ENCODE assay signal across 8 mouse cellular contexts in the genomic region with DNA sequence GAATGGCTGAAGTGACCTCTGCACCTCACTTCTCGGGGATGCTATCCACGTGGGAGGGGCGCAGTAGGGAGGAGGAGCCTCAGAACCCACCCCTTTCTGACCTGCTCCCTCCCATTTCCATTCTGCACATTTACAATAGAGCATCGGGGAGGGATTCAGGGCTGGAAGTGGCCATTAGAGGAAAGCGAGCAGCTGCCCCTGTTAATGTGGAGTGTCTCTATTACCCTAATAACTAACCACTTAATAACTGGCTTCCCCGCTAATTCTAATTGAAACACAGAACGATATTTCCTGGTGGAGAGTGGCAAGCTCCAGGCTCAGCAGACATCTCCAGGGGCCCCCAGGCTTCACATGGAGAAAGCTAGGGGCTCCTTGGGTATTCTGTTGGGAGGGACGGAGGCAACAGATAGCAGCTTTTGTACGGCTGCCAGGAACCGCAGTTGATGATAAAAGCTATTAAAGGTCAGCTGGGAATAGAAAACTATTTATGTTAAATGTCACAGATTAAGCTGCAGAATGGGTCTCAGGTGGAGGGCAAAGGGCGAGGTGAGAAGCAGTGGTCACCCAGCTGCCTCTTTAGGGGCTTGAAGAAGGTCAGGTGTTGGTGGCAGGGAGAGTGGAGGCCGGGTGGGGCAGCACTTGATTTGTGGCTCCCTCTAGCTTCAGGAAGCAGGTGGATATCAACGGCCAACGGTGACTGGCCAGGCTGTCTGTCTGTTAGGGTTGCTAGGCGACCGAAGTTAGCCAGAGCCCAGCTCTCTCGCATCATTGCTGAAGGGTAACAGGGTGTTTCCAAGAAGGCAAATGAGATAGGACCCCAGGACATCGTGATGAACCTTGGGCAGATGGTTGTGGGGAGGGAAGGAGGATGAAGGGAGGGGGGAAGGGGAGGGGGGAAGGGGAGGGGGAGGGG.
DNase-seq lines count a peak whose midpoint lies in the region; ATAC-seq and TF ChIP-seq lines count a peak whose summit lies in the region.

No protein-coding gene starts in this region.

- H3K27me3 ChIP-seq in heart, embryonic 14.5 days (ENCODE audit: control insufficient read depth, insufficient read depth, low read length) = no peaks in the 10 kb centered on the region
- peaks cover 2% of the 10 kb centered on the region; the same call in 1 of the 2 replicates for H3K27me3 ChIP-seq in midbrain, embryonic 13.5 days
- no peaks in the 10 kb centered on the region for H3K27me3 ChIP-seq in stomach, postnatal 0 days (ENCODE audit: control insufficient read depth, insufficient read depth, low read length)

- ATAC-seq in heart, embryonic 14.5 days (ENCODE audit: insufficient number of reproducible peaks, insufficient read depth, low FRiP score, low read depth) = peak; percentile 66; the same call in 1 of the 2 replicates
- peak; percentile 71 for ATAC-seq in midbrain, embryonic 13.5 days
- peak; percentile 53; the same call in 1 of the 2 replicates for ATAC-seq in stomach, postnatal 0 days (ENCODE audit: low FRiP score, low TSS enrichment)

- H3K27ac ChIP-seq in layer of hippocampus, adult 2 months = no peak overlapping the region
- H3K27ac ChIP-seq in heart, embryonic 14.5 days (replicated peaks in 1 of 2; ENCODE audit: control insufficient read depth in 1 of 2, insufficient read depth in 1 of 2, low read depth in 2 of 2, low read length in 2 of 2) = peak overlapping the region in 1 of 2 experiments; percentile 12; a peak in 3 of 4 replicates
- H3K27ac ChIP-seq in midbrain, embryonic 13.5 days = no peak overlapping the region
- H3K27ac ChIP-seq in stomach, postnatal 0 days (replicated peaks) = no peak overlapping the region

- DNase-seq in layer of hippocampus, adult 2 months (ENCODE audit: low spot score in 2 of 2) = no peak
- DNase-seq in layer of hippocampus, postnatal 14 days (ENCODE audit: low spot score in 2 of 2) = no peak
- DNase-seq in brain, adult 2 months (ENCODE audit: low read depth, low spot score) = peak; percentile 77
- peak; percentile 30 to 50 for DNase-seq in kidney, postnatal 25 days
- peak; percentile 79 for DNase-seq in stomach, postnatal 0 days (ENCODE audit: low spot score)
- DNase-seq in urinary bladder, postnatal 36 days (ENCODE audit: low spot score in 2 of 2) = no peak

- 32% methylated on average over 18 of the region's 18 CpGs for WGBS in heart, embryonic 14.5 days
- WGBS in midbrain, embryonic 13.5 days = 35% methylated on average over 18 of the region's 18 CpGs
- WGBS in stomach, postnatal 0 days = 35% methylated on average over 18 of the region's 18 CpGs

- peak overlapping the region; percentile 47 for H3K4me2 ChIP-seq in heart, embryonic 14.5 days (ENCODE audit: low read length)
- no peak overlapping the region for H3K4me2 ChIP-seq in midbrain, embryonic 13.5 days (replicated peaks)
- no peak overlapping the region for H3K4me2 ChIP-seq in stomach, postnatal 0 days (replicated peaks; ENCODE audit: low read depth)

- H3K9ac ChIP-seq in heart, embryonic 14.5 days (ENCODE audit: low read length) = no peak overlapping the region; the same call in 1 of the 2 replicates
- H3K9ac ChIP-seq in midbrain, embryonic 13.5 days (replicated peaks) = no peak overlapping the region
- no peak overlapping the region for H3K9ac ChIP-seq in stomach, postnatal 0 days (ENCODE audit: low read length)

- H3K36me3 ChIP-seq in heart, embryonic 14.5 days (ENCODE audit: control insufficient read depth, insufficient read depth, low read length) = no peaks in the 10 kb centered on the region
- no peaks in the 10 kb centered on the region for H3K36me3 ChIP-seq in midbrain, embryonic 13.5 days
- no peaks in the 10 kb centered on the region for H3K36me3 ChIP-seq in stomach, postnatal 0 days (ENCODE audit: control insufficient read depth, insufficient read depth, low read length)

- peaks cover under 1% of the 10 kb centered on the region; the same call in 1 of the 2 replicates for H3K9me3 ChIP-seq in heart, embryonic 14.5 days (ENCODE audit: control insufficient read depth, low read length)
- 0 out of 2 replicates have a peak, but pooled peaks cover 2% of the 10 kb centered on the region for H3K9me3 ChIP-seq in midbrain, embryonic 13.5 days
- no peaks in the 10 kb centered on the region for H3K9me3 ChIP-seq in stomach, postnatal 0 days (ENCODE audit: control insufficient read depth, low read length)

- H3K4me1 ChIP-seq in heart, embryonic 14.5 days (ENCODE audit: control insufficient read depth in 2 of 2, insufficient read depth in 2 of 2, low read length in 2 of 2) = peaks cover 21 to 23% of the 10 kb centered on the region in 2 experiments
- H3K4me1 ChIP-seq in midbrain, embryonic 13.5 days (replicated peaks) = peaks cover 18% of the 10 kb centered on the region
- H3K4me1 ChIP-seq in stomach, postnatal 0 days (replicated peaks; ENCODE audit: control insufficient read depth, insufficient read depth) = no peaks in the 10 kb centered on the region

- TF ChIP-seq EP300 in stomach, postnatal 0 days (optimal IDR thresholded peaks at IDR 0.05) = no peak

- TF ChIP-seq CTCF in layer of hippocampus, adult 2 months (conservative IDR thresholded peaks at IDR 0.05) = 0 out of 2 replicates have a peak, but pooled peaks have one; percentile 8
- TF ChIP-seq CTCF in stomach, postnatal 0 days (IDR thresholded peaks at IDR 0.05; ENCODE audit: low read depth) = peak; percentile 48

- no peak overlapping the region for H3K4me3 ChIP-seq in layer of hippocampus, adult 2 months
- H3K4me3 ChIP-seq in heart, embryonic 14.5 days (ENCODE audit: control insufficient read depth in 1 of 2, insufficient read depth in 1 of 2, low read depth in 1 of 2, low read length in 2 of 2) = 0 out of 4 replicates have a peak overlapping the region, but pooled peaks of 1 of the 2 experiments have one; percentile 13
- no peak overlapping the region for H3K4me3 ChIP-seq in midbrain, embryonic 13.5 days (replicated peaks)
- H3K4me3 ChIP-seq in stomach, postnatal 0 days (ENCODE audit: low read depth, low read length) = no peak overlapping the region

Comparison
In these comparisons a context has a peak if more than half of its experiments do, and no peak if none do; other contexts are left out.
1. DNase-seq: peak in brain, adult 2 months (single experiment), kidney, postnatal 25 days (2 of 2) and stomach, postnatal 0 days (single experiment); none in layer of hippocampus, adult 2 months (0 of 2), layer of hippocampus, postnatal 14 days (0 of 2) and urinary bladder, postnatal 36 days (0 of 2).
2. Peak in every context shown above with its lines, with median percentiles within 50 percentile points of each other: ATAC-seq.